Mouse (Mus musculus) heart, postnatal 0 days (tissue): ENCODE results near the gene Olfr692. TPM values are rescaled to one million over a fixed set of nuclear protein-coding genes. Genes with fewer than 3 reads are reported as not detected.
"Not testable (repeated sequence)": the region's sequence is repeated elsewhere in the genome, so short reads cannot be mapped to it uniquely, and the experiment has no call there.

Experiments used
- ATAC-seq: fragments of 200-750 bp; cut with Nextera tagmentation; 2 replicates; pipeline ENCODE4 v1.8.0; 2017; ENCODE audit warnings: low read depth, moderate number of reproducible peaks, moderate library complexity; ENCODE audit not compliant: insufficient read depth
- DNase-seq: peaks from one replicate; pipeline ENCODE4 v3.0.0-alpha.2; 2016; ENCODE audit warnings: low spot score
- H3K27ac ChIP-seq: fragments of 300-500 bp; sonication (generic); 2 replicates; pipeline ENCODE4 v1.5.1; 2014; ENCODE audit warnings: low read depth, mild to moderate bottlenecking
- H3K27me3 ChIP-seq: fragments of 300-500 bp; sonication (generic); 2 replicates; pipeline ENCODE4 v1.6.1; 2014; ENCODE audit warnings: low read length, mixed read lengths; ENCODE audit not compliant: control insufficient read depth, insufficient read depth
- H3K36me3 ChIP-seq: fragments of 300-500 bp; sonication (generic); replicated peaks from 2 replicates; pipeline ENCODE4 v1.6.1; 2014; ENCODE audit warnings: low read length, mixed read lengths; ENCODE audit not compliant: control insufficient read depth, insufficient read depth
- H3K4me1 ChIP-seq: fragments of 300-500 bp; sonication (generic); 2 replicates; pipeline ENCODE4 v1.6.1; 2014; ENCODE audit warnings: antibody characterized with exemption; ENCODE audit not compliant: control insufficient read depth, insufficient read depth
- H3K4me2 ChIP-seq: fragments of 300-500 bp; sonication (generic); 2 replicates; pipeline ENCODE4 v1.6.1; 2014; ENCODE audit warnings: low read depth, mild to moderate bottlenecking, low read length, moderate library complexity
- H3K4me3 ChIP-seq: fragments of 300-500 bp; sonication (generic); 2 replicates; pipeline ENCODE4 v1.5.1; 2014; ENCODE audit warnings: low read depth, low read length
- H3K9ac ChIP-seq: fragments of 300-500 bp; sonication (generic); replicated peaks from 2 replicates; pipeline ENCODE4 v1.6.1; 2014; ENCODE audit warnings: low read depth, low read length, mixed read lengths
- H3K9me3 ChIP-seq: fragments of 300-500 bp; sonication (generic); replicated peaks from 2 replicates; pipeline ENCODE4 v1.6.1; 2016; ENCODE audit warnings: low read length; ENCODE audit not compliant: control insufficient read depth
- CTCF ChIP-seq: IDR thresholded peaks from 2 replicates; pipeline ENCODE4 v1.5.1; 2016; ENCODE audit warnings: antibody characterized with exemption, control low read depth, low read depth
- EP300 ChIP-seq: IDR thresholded peaks from 2 replicates; pipeline ENCODE4 v1.6.1; 2016; ENCODE audit warnings: antibody characterized with exemption, low read depth
- WGBS: fragments of 180-500 bp; shearing (Covaris S2); extraction: QIAGEN DNeasy Blood & Tissue Kit; methylation state at CpG from one replicate; pipeline ENCODE4 v1.1.7; 2014; 5-methylcytosine and 5-hydroxymethylcytosine counted together
- polyA plus RNA-seq: library from polyadenylated mRNA; unstranded; fragments of >200 nt; fragmentation: Nextera tagmentation; extraction: Ambion mirVana; gene quantifications from 2 replicates; pipeline ENCODE4 v1.2.1, GENCODE M21; 2015
- total RNA-seq: library from RNA; depleted of rRNA; stranded (reverse); fragments of >200 nt; gene quantifications from 2 replicates; pipeline ENCODE4 v1.2.3, GENCODE M21; 2014; ENCODE audit warnings: low replicate concordance; rRNA removed

Olfr692 gene
- total and polyA plus RNA-seq, 2 experiments from 2014 or later: not detected

DNA sequence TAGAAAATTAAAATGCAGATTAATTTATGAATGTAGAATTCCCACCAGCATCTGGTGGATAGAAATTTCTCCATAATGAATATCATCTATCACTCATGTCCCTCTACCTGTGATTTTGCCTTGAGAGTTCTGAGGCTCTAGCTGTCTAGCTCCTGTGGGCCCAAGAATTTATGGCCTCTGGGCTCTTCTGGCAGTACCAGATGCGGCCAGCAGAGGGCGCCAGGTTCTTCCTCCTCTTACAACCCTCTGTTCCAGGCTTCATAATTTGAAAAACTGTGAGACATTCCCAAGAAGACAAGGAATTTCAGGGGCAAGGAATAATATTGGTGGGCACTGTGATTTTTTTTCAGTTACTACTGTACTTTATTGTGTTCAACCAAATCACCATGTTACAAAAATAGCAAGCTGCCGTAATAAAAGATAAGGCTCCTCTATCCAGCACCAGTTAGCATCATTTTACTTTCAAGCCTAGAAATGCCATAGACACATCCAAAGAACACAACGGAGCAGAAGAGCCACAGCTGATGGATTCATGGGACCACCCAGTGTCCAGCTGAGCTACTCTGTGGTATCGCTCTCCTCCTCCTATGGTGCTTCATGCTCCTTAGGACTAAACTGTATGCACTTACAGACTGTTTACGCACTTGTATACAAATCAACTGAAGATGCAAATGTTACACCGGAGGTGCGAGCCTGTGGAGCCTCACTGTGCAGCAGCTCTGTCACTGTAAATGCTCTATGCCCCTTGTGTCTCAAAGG, 44.0 kb downstream of the Olfr692 start:
- WGBS: 46% methylated on average over 8 of the region's 8 CpGs
- not testable (repeated sequence) for H3K9me3 ChIP-seq, H3K27me3 ChIP-seq, ATAC-seq, H3K36me3 ChIP-seq, H3K4me1 ChIP-seq, H3K4me3 ChIP-seq, H3K4me2 ChIP-seq, H3K27ac ChIP-seq, H3K9ac ChIP-seq
- DNase-seq: peak; percentile 48
- TF ChIP-seq CTCF: peak; percentile 90

DNA sequence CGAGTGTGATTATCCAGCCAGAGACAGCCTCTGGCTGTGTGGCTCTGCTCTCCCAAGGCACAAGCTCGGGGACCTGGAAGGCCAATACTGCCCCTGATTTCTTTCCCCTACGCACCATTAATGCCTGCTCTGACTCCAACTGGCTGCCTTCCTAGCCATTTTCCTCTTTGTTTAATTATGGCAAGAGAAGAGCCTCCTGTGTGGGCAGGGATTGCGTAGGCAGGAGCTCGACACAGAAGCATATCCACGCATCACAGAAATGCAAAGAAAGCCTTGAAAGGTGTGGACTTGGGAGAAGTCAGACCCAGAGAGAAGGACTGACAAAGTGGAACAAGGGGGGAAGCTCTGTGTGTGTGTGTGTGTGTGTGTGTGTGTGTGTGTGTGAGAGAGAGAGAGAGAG, 46.4 kb downstream of the Olfr692 start:
- DNase-seq (no peak), ATAC-seq (no peak)
- Histone ChIP-seq H3K27ac (no peak overlapping the region), H3K9me3 (no peaks in the 10 kb centered on the region), H3K27me3 (no peaks in the 10 kb centered on the region), H3K4me1 (no peaks in the 10 kb centered on the region), H3K4me2 (no peak overlapping the region), H3K4me3 (no peak overlapping the region), H3K9ac (no peak overlapping the region), H3K36me3 (no peaks in the 10 kb centered on the region)
- TF ChIP-seq EP300 (no peak), CTCF (no peak)
- WGBS: 48% methylated on average over 6 of the region's 6 CpGs

DNA sequence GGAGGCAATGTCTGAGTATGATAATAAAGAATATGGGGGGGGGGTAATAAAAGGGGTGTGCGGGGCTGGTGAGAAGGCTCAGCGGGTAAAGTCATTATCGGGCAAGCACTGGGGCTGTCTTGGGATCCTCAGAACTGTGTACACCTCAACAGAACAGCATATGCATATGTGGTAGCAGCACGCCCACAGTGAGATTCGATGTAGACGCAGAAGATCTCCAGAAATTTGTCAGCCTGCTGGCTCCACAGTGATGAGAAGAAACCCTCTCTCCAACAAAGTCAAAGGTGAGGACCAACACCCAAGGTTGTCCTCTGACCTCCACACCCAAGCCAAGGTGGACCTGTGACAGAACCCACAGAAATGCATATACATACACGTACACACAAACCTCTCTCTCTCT, 48.5 kb downstream of the Olfr692 start:
- no peak for DNase-seq
- Histone ChIP-seq H3K9ac (no peak overlapping the region), H3K27ac (no peak overlapping the region), H3K9me3 (no peaks in the 10 kb centered on the region), H3K4me3 (no peak overlapping the region), H3K27me3 (no peaks in the 10 kb centered on the region), H3K4me2 (no peak overlapping the region), H3K36me3 (no peaks in the 10 kb centered on the region), H3K4me1 (no peaks in the 10 kb centered on the region)
- TF ChIP-seq EP300 (no peak), CTCF (no peak)
- ATAC-seq: no peak
- WGBS: 92% methylated on average over 7 of the region's 7 CpGs

GRCm38 (mm10) chr7:105418106-105418505, 50.1 kb downstream of the Olfr692 start:
- no peak overlapping the region for H3K9ac ChIP-seq
- no peaks in the 10 kb centered on the region for H3K4me1 ChIP-seq
- H3K4me2 ChIP-seq: no peak overlapping the region
- no peak for TF ChIP-seq CTCF
- no peaks in the 10 kb centered on the region for H3K9me3 ChIP-seq
- no peaks in the 10 kb centered on the region for H3K27me3 ChIP-seq
- DNase-seq: no peak
- no peak overlapping the region for H3K4me3 ChIP-seq
- WGBS: 75% methylated on average over 5 of the region's 5 CpGs
- H3K27ac ChIP-seq: no peak overlapping the region
- no peak for ATAC-seq
- H3K36me3 ChIP-seq: no peaks in the 10 kb centered on the region

Other genes starting within 250 kb of the Olfr692 start
- gene Olfr683, start 221.2 kb upstream of the Olfr692 start, total RNA-seq: not detected in 2 replicates
- gene Olfr683, start 221.2 kb upstream of the Olfr692 start, polyA plus RNA-seq: not detected in 2 replicates
- not detected in 2 replicates for gene Olfr684, start 204.6 kb upstream of the Olfr692 start, total RNA-seq
- gene Olfr684, start 204.6 kb upstream of the Olfr692 start, polyA plus RNA-seq: not detected in 2 replicates
- not detected in 2 replicates for gene Olfr685, start 182.2 kb upstream of the Olfr692 start, total RNA-seq
- gene Olfr685, start 182.2 kb upstream of the Olfr692 start, polyA plus RNA-seq: not detected in 2 replicates
- not detected in 2 replicates for gene Olfr686, start 160.7 kb upstream of the Olfr692 start, total RNA-seq
- not detected in 2 replicates for gene Olfr686, start 160.7 kb upstream of the Olfr692 start, polyA plus RNA-seq
- gene Olfr688, start 80.1 kb upstream of the Olfr692 start, total RNA-seq: not detected in 2 replicates
- gene Olfr688, start 80.1 kb upstream of the Olfr692 start, polyA plus RNA-seq: not detected in 2 replicates
- not detected in 2 replicates for gene Olfr689, start 57.1 kb upstream of the Olfr692 start, total RNA-seq
- gene Olfr689, start 57.1 kb upstream of the Olfr692 start, polyA plus RNA-seq: not detected in 2 replicates
- gene Olfr690, start 34.1 kb upstream of the Olfr692 start, total RNA-seq: not detected in 2 replicates
- not detected in 2 replicates for gene Olfr690, start 34.1 kb upstream of the Olfr692 start, polyA plus RNA-seq
- gene Olfr691, start 26.0 kb upstream of the Olfr692 start, total RNA-seq: 1.0 TPM in 1 of 2 replicates, not detected in the other
- gene Olfr691, start 26.0 kb upstream of the Olfr692 start, polyA plus RNA-seq: not detected in 2 replicates
- gene Gm5901, start 6.8 kb downstream of the Olfr692 start, total RNA-seq: not detected in 2 replicates
- gene Gm5901, start 6.8 kb downstream of the Olfr692 start, polyA plus RNA-seq: not detected in 2 replicates
- 19.0 and 33.2 TPM in 2 replicates for gene Fam160a2, start 31.8 kb downstream of the Olfr692 start, total RNA-seq
- 19.6 and 19.7 TPM in 2 replicates for gene Fam160a2, start 31.8 kb downstream of the Olfr692 start, polyA plus RNA-seq
- gene Cnga4, start 36.3 kb downstream of the Olfr692 start, total RNA-seq: not detected in 2 replicates
- not detected in 2 replicates for gene Cnga4, start 36.3 kb downstream of the Olfr692 start, polyA plus RNA-seq
- gene Cckbr, start 57.5 kb downstream of the Olfr692 start, total RNA-seq: not detected in 2 replicates
- gene Cckbr, start 57.5 kb downstream of the Olfr692 start, polyA plus RNA-seq: not detected in 2 replicates
- 75.4 and 84.2 TPM in 2 replicates for gene Cavin3, start 114.1 kb downstream of the Olfr692 start, total RNA-seq
- gene Cavin3, start 114.1 kb downstream of the Olfr692 start, polyA plus RNA-seq: 78.6 and 79.9 TPM in 2 replicates
- 159 and 173 TPM in 2 replicates for gene Smpd1, start 186.1 kb downstream of the Olfr692 start, total RNA-seq
- 81.0 and 85.3 TPM in 2 replicates for gene Smpd1, start 186.1 kb downstream of the Olfr692 start, polyA plus RNA-seq
- gene Apbb1, start 213.4 kb downstream of the Olfr692 start, total RNA-seq: 48.0 and 170 TPM in 2 replicates
- 67.3 and 69.7 TPM in 2 replicates for gene Apbb1, start 213.4 kb downstream of the Olfr692 start, polyA plus RNA-seq
- gene Hpx, start 231.9 kb downstream of the Olfr692 start, total RNA-seq: 0.38 and 1.0 TPM in 2 replicates
- gene Hpx, start 231.9 kb downstream of the Olfr692 start, polyA plus RNA-seq: 0.15 and 0.18 TPM in 2 replicates